Mouse (Mus musculus) ES-E14 (cell line): ENCODE measurements at regions not wholly inside any gene's neighbourhood (a gene's known extent, or its start where the extent isn't known, plus 50 kb on each side); places are given as distances from the start of the nearest gene placed in this dataset.

Experiments
- ZC3H11A ChIP-seq: IDR thresholded peaks from 2 replicates; pipeline ENCODE4 v1.6.1; 2012; ENCODE audit warnings: low read depth, mild to moderate bottlenecking, inconsistent platforms, low read length, borderline replicate concordance
- ZNF384 ChIP-seq: IDR thresholded peaks from 2 replicates; pipeline ENCODE4 v1.6.1; 2012; ENCODE audit warnings: low read depth, low read length, inconsistent platforms

GRCm38 (mm10) chr9:34161119-34161518 is 324.6 kb upstream of the Kirrel3 start:
- TF ChIP-seq ZNF384 (no peak), ZC3H11A (no peak)
